Mouse (Mus musculus) heart, embryonic 14.5 days (tissue): ENCODE data around the gene Galm. TPM values are rescaled to one million over a fixed set of nuclear protein-coding genes. Genes with fewer than 3 reads are reported as not detected.

ENCODE experiments used
- ATAC-seq: fragments of 200-750 bp; cut with Nextera tagmentation; 2 replicates; pipeline ENCODE4 v1.8.0; 2017; ENCODE audit warnings: low read depth, moderate TSS enrichment; ENCODE audit not compliant: insufficient number of reproducible peaks, insufficient read depth, low FRiP score
- H3K27ac ChIP-seq, 2 experiments: fragments of 200-500 bp in 1 of 2; fragments of 300-500 bp in 1 of 2; sonication (generic) in 1 of 2; replicated peaks in 1 of 2; 2 replicates each; pipeline ENCODE4 v1.5.1; 2012 to 2014; ENCODE audit warnings: low read depth in 2 of 2, low read length in 2 of 2, control low read depth in 1 of 2, mild to moderate bottlenecking in 1 of 2, mixed read lengths in 1 of 2; ENCODE audit not compliant: control insufficient read depth in 1 of 2, insufficient read depth in 1 of 2
- H3K27me3 ChIP-seq: fragments of 300-500 bp; sonication (generic); 2 replicates; pipeline ENCODE4 v1.6.1; 2014; ENCODE audit warnings: mild to moderate bottlenecking, low read length, control low read depth; ENCODE audit not compliant: control insufficient read depth, insufficient read depth
- H3K36me3 ChIP-seq: fragments of 300-500 bp; sonication (generic); 2 replicates; pipeline ENCODE4 v1.6.1; 2014; ENCODE audit warnings: mild to moderate bottlenecking, control low read depth, low read length, mixed read lengths; ENCODE audit not compliant: control insufficient read depth, insufficient read depth
- H3K4me1 ChIP-seq, 2 experiments: fragments of 200-500 bp in 1 of 2; fragments of 300-500 bp in 1 of 2; sonication (generic) in 1 of 2; 2 replicates each; pipeline ENCODE4 v1.6.1; 2012 to 2014; ENCODE audit warnings: low read length in 2 of 2, control low read depth in 1 of 2, mixed read lengths in 1 of 2; ENCODE audit not compliant: control insufficient read depth in 2 of 2, insufficient read depth in 2 of 2
- H3K4me2 ChIP-seq: fragments of 300-500 bp; sonication (generic); 2 replicates; pipeline ENCODE4 v1.6.1; 2014; ENCODE audit warnings: mild to moderate bottlenecking, low read length
- H3K4me3 ChIP-seq, 2 experiments: fragments of 200-500 bp in 1 of 2; fragments of 300-500 bp in 1 of 2; sonication (generic) in 1 of 2; 2 replicates each; pipeline ENCODE4 v1.5.1; 2012 to 2014; ENCODE audit warnings: low read length in 2 of 2, mild to moderate bottlenecking in 2 of 2, control low read depth in 1 of 2, low read depth in 1 of 2, moderate library complexity in 1 of 2; ENCODE audit not compliant: control insufficient read depth in 1 of 2, insufficient read depth in 1 of 2
- H3K9ac ChIP-seq: fragments of 300-500 bp; sonication (generic); 2 replicates; pipeline ENCODE4 v1.6.1; 2014; ENCODE audit warnings: mild to moderate bottlenecking, low read length
- H3K9me3 ChIP-seq: fragments of 300-500 bp; sonication (generic); 2 replicates; pipeline ENCODE4 v1.6.1; 2016; ENCODE audit warnings: low read length, control low read depth; ENCODE audit not compliant: control insufficient read depth
- WGBS: fragments of 180-500 bp; shearing (Covaris S2); extraction: QIAGEN DNeasy Blood & Tissue Kit; methylation state at CpG from one replicate; pipeline ENCODE4 v1.1.7; 2014; 5-methylcytosine and 5-hydroxymethylcytosine counted together
- polyA plus RNA-seq: library from polyadenylated mRNA; unstranded; fragments of >200 nt; fragmentation: Nextera tagmentation; extraction: Ambion mirVana; gene quantifications from 2 replicates; pipeline ENCODE4 v1.2.1, GENCODE M21; 2014

Gene Galm
- polyA plus RNA-seq, 1 experiment from 2014 or later: 13.7 TPM

GRCm38 (mm10) chr17:80129387-80129786 is 2.1 kb downstream of the Galm start:
- Histone ChIP-seq H3K27me3 (no peaks in the 10 kb centered on the region), H3K27ac (no peak overlapping the region), H3K4me3 (no peak overlapping the region), H3K9me3 (no peaks in the 10 kb centered on the region), H3K36me3 (no peaks in the 10 kb centered on the region), H3K4me1 (peaks cover 9 to 21% of the 10 kb centered on the region in 2 experiments; a peak in 3 of 4 replicates), H3K9ac (no peak overlapping the region), H3K4me2 (no peak overlapping the region)
- WGBS: 77% methylated on average over 4 of the region's 4 CpGs
- no peak for ATAC-seq

- H3K4me3 ChIP-seq: no peak overlapping the region
- 51% methylated on average over 9 of the region's 9 CpGs for WGBS
- no peaks in the 10 kb centered on the region for H3K9me3 ChIP-seq
- H3K36me3 ChIP-seq: no peaks in the 10 kb centered on the region
- peaks cover 9 to 21% of the 10 kb centered on the region in 2 experiments; a peak in 3 of 4 replicates for H3K4me1 ChIP-seq
- H3K4me2 ChIP-seq: peak overlapping the region; percentile 43
- H3K9ac ChIP-seq: no peak overlapping the region
- no peaks in the 10 kb centered on the region for H3K27me3 ChIP-seq
- H3K27ac ChIP-seq: peak overlapping the region; percentile 53 to 64
- ATAC-seq: no peak
These were observed 3.6 kb downstream of the Galm start for GRCm38 (mm10) chr17:80130718-80131430.

DNA sequence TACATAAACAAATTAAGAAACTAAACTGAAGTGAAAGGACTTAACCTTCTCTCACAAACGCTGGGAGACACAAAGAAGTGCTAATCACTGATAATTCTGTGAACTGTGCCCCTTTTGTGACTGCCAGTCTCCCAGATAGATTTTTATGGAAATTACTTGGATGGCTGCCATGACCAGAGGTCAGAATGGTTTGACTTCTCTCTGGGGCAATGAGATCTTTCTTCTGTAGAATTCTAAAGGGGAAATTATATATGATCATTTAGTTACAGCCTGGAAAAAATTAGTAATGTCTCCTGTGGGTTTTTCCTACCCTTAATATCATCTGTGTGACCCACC is 4.1 kb downstream of the Galm start:
- no peak overlapping the region for H3K9ac ChIP-seq
- WGBS: 5% methylated on average over 1 of the region's 1 CpGs
- peaks cover 9 to 21% of the 10 kb centered on the region in 2 experiments; a peak in 3 of 4 replicates for H3K4me1 ChIP-seq
- H3K9me3 ChIP-seq: no peaks in the 10 kb centered on the region
- no peaks in the 10 kb centered on the region for H3K36me3 ChIP-seq
- no peak for ATAC-seq
- no peaks in the 10 kb centered on the region for H3K27me3 ChIP-seq
- H3K4me3 ChIP-seq: no peak overlapping the region
- H3K27ac ChIP-seq: peak overlapping the region; percentile 53 to 64
- peak overlapping the region; percentile 43 for H3K4me2 ChIP-seq

DNA sequence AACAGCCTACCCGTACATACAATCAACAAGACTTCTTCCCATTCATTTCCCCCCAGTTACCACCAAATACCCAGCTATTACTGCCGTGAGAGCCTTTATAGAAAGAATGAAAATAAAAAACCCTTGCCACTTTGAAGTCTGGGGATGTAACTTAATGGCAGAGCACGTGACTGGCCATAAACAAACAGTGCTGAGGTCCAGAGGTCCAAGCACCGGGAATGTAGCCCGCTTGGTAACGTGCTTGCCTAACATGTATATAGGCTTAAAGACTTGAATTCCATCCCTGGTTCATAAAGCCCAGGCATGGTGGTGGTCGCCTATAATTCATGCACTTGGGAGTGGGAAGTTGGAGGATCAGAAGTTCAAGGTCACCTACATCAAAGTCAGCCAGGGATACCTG is 4.6 kb downstream of the Galm start:
- Histone ChIP-seq H3K9ac (no peak overlapping the region), H3K4me2 (no peak overlapping the region; the same call in 1 of the 2 replicates), H3K27me3 (no peaks in the 10 kb centered on the region), H3K9me3 (no peaks in the 10 kb centered on the region), H3K36me3 (no peaks in the 10 kb centered on the region), H3K4me1 (peaks cover 9 to 21% of the 10 kb centered on the region in 2 experiments; a peak in 3 of 4 replicates), H3K4me3 (no peak overlapping the region), H3K27ac (no peak overlapping the region; a peak in 1 of 4 replicates)
- no peak for ATAC-seq
- WGBS: 89% methylated on average over 7 of the region's 7 CpGs

DNA sequence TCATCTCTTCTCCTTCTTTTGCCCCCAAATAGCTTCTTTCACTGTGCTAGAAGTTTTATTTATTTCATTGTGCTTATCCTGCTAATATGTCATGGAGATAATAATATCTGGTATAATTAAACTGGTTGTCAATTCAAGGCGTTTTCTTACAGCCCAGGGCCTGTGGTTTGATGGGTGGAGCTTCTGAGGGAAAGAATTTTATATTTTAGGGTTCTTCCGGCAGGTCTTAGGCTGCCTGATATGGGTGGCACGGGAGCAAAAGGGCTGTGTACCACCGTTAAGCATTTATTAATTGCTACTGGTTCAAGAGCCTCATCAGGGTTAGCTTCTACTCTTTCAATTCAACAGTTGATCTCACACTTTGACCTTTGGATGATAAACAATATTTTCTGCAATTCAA is 5.2 kb downstream of the Galm start:
- Histone ChIP-seq H3K9me3 (no peaks in the 10 kb centered on the region), H3K4me2 (no peak overlapping the region), H3K27ac (no peak overlapping the region), H3K4me3 (no peak overlapping the region), H3K4me1 (peaks cover 9 to 21% of the 10 kb centered on the region in 2 experiments; a peak in 3 of 4 replicates), H3K9ac (no peak overlapping the region), H3K27me3 (no peaks in the 10 kb centered on the region), H3K36me3 (no peaks in the 10 kb centered on the region)
- WGBS: 84% methylated on average over 4 of the region's 4 CpGs
- no peak for ATAC-seq

- H3K27ac ChIP-seq: no peak overlapping the region
- H3K4me3 ChIP-seq: no peak overlapping the region
- 56% methylated on average over 17 of the region's 17 CpGs for WGBS
- H3K9me3 ChIP-seq: no peaks in the 10 kb centered on the region
- no peak overlapping the region for H3K4me2 ChIP-seq
- no peak overlapping the region for H3K9ac ChIP-seq
- no peaks in the 10 kb centered on the region for H3K4me1 ChIP-seq
- no peak for ATAC-seq
- no peaks in the 10 kb centered on the region for H3K36me3 ChIP-seq
- no peaks in the 10 kb centered on the region for H3K27me3 ChIP-seq
These were observed 11.3 kb downstream of the Galm start for GRCm38 (mm10) chr17:80138434-80139162.

DNA sequence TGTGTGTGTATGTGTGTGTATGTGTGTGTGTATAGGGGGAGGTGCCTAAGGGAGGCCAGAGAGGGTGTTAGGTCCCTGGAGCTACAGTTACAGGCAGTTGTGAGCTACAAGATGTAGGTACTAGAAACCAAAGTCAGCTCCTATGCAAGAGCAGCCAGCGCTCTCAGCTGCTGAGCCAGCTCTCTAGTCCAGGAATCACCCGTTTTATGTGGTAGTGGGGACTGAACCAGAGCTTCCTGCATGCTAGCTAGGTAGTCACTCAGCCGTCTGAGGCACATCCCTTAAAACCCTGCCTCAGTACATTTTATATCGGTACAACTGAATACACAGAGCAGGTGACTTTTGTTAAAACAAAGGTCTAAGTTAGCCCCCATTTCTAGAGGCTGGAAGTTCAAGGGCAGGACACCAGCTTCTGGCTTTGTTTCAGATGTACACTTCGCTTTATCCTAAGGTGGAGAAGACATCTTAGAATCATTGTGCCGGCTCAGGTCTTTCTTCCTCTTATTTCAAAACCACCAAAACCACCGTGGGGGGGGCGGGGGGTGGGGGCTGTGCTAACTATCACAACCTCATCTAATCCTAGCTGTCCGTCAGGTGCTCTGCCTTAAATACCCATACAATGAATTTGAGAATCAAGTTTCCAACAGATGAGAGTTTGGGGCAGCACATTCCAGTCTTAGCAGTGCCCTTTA is 12.6 kb downstream of the Galm start:
- no peak overlapping the region for H3K27ac ChIP-seq
- H3K27me3 ChIP-seq: no peaks in the 10 kb centered on the region
- WGBS: 72% methylated on average over 9 of the region's 9 CpGs
- no peak overlapping the region for H3K4me2 ChIP-seq
- no peak for ATAC-seq
- no peak overlapping the region for H3K4me3 ChIP-seq
- H3K9ac ChIP-seq: no peak overlapping the region
- no peaks in the 10 kb centered on the region for H3K9me3 ChIP-seq
- no peaks in the 10 kb centered on the region for H3K36me3 ChIP-seq
- no peaks in the 10 kb centered on the region for H3K4me1 ChIP-seq
